Mouse (Mus musculus) stomach, postnatal 0 days (tissue): ENCODE measurements around the gene Dagla.

Experiments
- CTCF ChIP-seq: IDR thresholded peaks from 2 replicates; pipeline ENCODE4 v1.5.1; 2016; ENCODE audit warnings: antibody characterized with exemption, low read depth, mild to moderate bottlenecking, moderate library complexity
- EP300 ChIP-seq: optimal IDR thresholded peaks from 2 replicates; pipeline ENCODE3; 2016; ENCODE audit warnings: antibody characterized with exemption

- TF ChIP-seq CTCF (no peak), EP300 (no peak)
Observed at GRCm38 (mm10) chr19:10222656-10223055, 82.0 kb downstream of the Dagla start.
